Mouse (Mus musculus) testis, adult 2 months (tissue): ENCODE results near the gene 2510002D24Rik.

ENCODE experiments used
- CTCF ChIP-seq: fragments of 200-500 bp; IDR thresholded peaks from 2 replicates; pipeline ENCODE4 v1.5.1; 2012; ENCODE audit warnings: low read depth, mild to moderate bottlenecking, inconsistent platforms, low read length, moderate library complexity; ENCODE audit not compliant: control insufficient read depth, insufficient read depth, insufficient replicate concordance
- POLR2A ChIP-seq: fragments of 200-500 bp; IDR thresholded peaks from 2 replicates; pipeline ENCODE4 v1.6.1; 2012; ENCODE audit warnings: low read depth, mild to moderate bottlenecking, inconsistent platforms, low read length, moderate library complexity; ENCODE audit not compliant: control insufficient read depth

GRCm38 (mm10) chr16:18822356-18822755 lies 14.0 kb upstream of the 2510002D24Rik start:
- TF ChIP-seq CTCF = no peak
- TF ChIP-seq POLR2A = no peak
